Mouse (Mus musculus) liver, embryonic 14.5 days (tissue): ENCODE data around the gene Gca.

Experiments used
- CTCF ChIP-seq: IDR thresholded peaks from 2 replicates; pipeline ENCODE4 v1.5.1; 2016; ENCODE audit warnings: antibody characterized with exemption, low read depth, control low read depth
- EP300 ChIP-seq: IDR thresholded peaks from 2 replicates; pipeline ENCODE4 v1.6.1; 2016; ENCODE audit warnings: antibody characterized with exemption, low read depth

DNA sequence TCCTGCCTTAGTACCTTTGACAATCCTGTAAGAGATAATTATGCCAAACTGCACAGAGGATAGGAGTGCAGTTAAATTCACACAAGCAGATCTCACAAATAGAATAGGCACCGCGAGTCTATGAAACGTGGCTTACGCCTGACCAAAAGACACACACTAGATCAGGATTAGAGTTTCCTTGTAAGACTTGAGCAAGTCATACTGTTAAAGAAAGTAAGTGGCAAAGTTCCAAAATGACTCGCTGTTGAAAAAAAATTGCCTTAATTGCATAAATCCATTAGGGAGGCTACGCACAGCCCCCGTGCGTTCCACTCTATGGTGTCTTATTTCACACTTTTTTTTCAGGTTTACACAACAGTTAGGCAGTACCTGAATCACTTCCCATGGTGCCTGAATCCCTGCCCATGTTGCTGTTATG lies 41.1 kb upstream of the Gca start:
- TF ChIP-seq CTCF (no peak), EP300 (no peak)
